ENCODE assay signal across 11 mouse cellular contexts in genomic region chr6:108710667-108711066, GRCm38 (mm10). TPM values are rescaled to one million over a fixed set of nuclear protein-coding genes. Genes with fewer than 3 reads are reported as not detected.
DNase-seq lines count a peak whose midpoint lies in the region; ATAC-seq and TF ChIP-seq lines count a peak whose summit lies in the region.
"Had no signal": no experiment of that assay in that cellular context is flagged by ENCODE, and none has a peak within 500 bp of the region (broad histone marks: within the 10 kb centered on the region; RNA-seq: fewer than 3 reads in every experiment).

No protein-coding gene starts in this region.

- TF ChIP-seq RAD21 in CH12.LX (IDR thresholded peaks at IDR 0.05; ENCODE audit: low read depth, low read length): peak; percentile 68

- no peaks in the 10 kb centered on the region for H3K9me3 ChIP-seq in forebrain, postnatal 0 days (ENCODE audit: low read length)
- H3K9me3 ChIP-seq in forebrain, embryonic 12.5 days: no peaks in the 10 kb centered on the region
- H3K9me3 ChIP-seq in liver, postnatal 0 days (ENCODE audit: low read length): no peaks in the 10 kb centered on the region
- no peaks in the 10 kb centered on the region for H3K9me3 ChIP-seq in liver, embryonic 12.5 days (replicated peaks)
- no peaks in the 10 kb centered on the region for H3K9me3 ChIP-seq in CH12.LX (replicated peaks; ENCODE audit: low read length)
- H3K9me3 ChIP-seq: heart, embryonic 10.5 days; hindbrain, embryonic 13.5 days; limb, embryonic 15.5 days had no signal

- no peaks in the 10 kb centered on the region for H3K4me1 ChIP-seq in forebrain, postnatal 0 days (ENCODE audit: insufficient read depth)
- peaks cover 13% of the 10 kb centered on the region for H3K4me1 ChIP-seq in forebrain, embryonic 12.5 days
- peaks cover 3% of the 10 kb centered on the region; the same call in 1 of the 2 replicates for H3K4me1 ChIP-seq in liver, postnatal 0 days (ENCODE audit: insufficient read depth)
- H3K4me1 ChIP-seq in liver, embryonic 12.5 days: peaks cover 12% of the 10 kb centered on the region
- H3K4me1 ChIP-seq in CH12.LX (ENCODE audit: control insufficient read depth in 1 of 2, insufficient read depth in 2 of 2): peaks cover 18 to 89% of the 10 kb centered on the region in 2 experiments
- peaks cover 8% of the 10 kb centered on the region for H3K4me1 ChIP-seq in embryonic fibroblast, embryonic 13.5 days (ENCODE audit: control insufficient read depth, insufficient read depth, low read length)

- H3K79me2 ChIP-seq in CH12.LX (replicated peaks; ENCODE audit: control insufficient read depth, extremely low read depth, insufficient read depth, poor library complexity, severe bottlenecking): no peaks in the 10 kb centered on the region

- no peaks in the 10 kb centered on the region for H3K36me3 ChIP-seq in forebrain, postnatal 0 days (ENCODE audit: insufficient read depth)
- no peaks in the 10 kb centered on the region for H3K36me3 ChIP-seq in forebrain, embryonic 12.5 days (replicated peaks)
- no peaks in the 10 kb centered on the region for H3K36me3 ChIP-seq in liver, postnatal 0 days (replicated peaks; ENCODE audit: insufficient read depth, low read length)
- H3K36me3 ChIP-seq in liver, embryonic 12.5 days: no peaks in the 10 kb centered on the region
- H3K36me3 ChIP-seq in CH12.LX (replicated peaks in 1 of 2; ENCODE audit: control insufficient read depth in 1 of 2, insufficient read depth in 1 of 2, low read length in 1 of 2): no peaks in the 10 kb centered on the region
- H3K36me3 ChIP-seq: heart, embryonic 10.5 days; hindbrain, embryonic 13.5 days; limb, embryonic 15.5 days had no signal

- in situ Hi-C loops in CH12.LX (cut with MboI; ENCODE audit: low pct_ligation_motif_present, low pct_unique_long_range_greater_than_20kb, low sequenced_read_pairs): loop anchor here (10.0 kb wide), 1 partner anchor 286 kb away; no protein-coding TSS in a partner anchor

- dilution Hi-C loops in CH12.LX (cut with MboI; ENCODE audit: extremely low pct_ligation_motif_present, extremely low pct_unique_long_range_greater_than_20kb, low sequenced_read_pairs): no loop called here

- peak; percentile 20; the same call in 1 of the 2 replicates for TF ChIP-seq CTCF in forebrain, postnatal 0 days (IDR thresholded peaks at IDR 0.05; ENCODE audit: low read depth)
- TF ChIP-seq CTCF in liver, postnatal 0 days (IDR thresholded peaks at IDR 0.05; ENCODE audit: low read depth): peak; percentile 42
- peak; percentile 20 to 79; a peak in 3 of 4 replicates for TF ChIP-seq CTCF in CH12.LX (conservative IDR thresholded peaks at IDR 0.05 in 1 of 2, IDR thresholded peaks at IDR 0.05 in 1 of 2; ENCODE audit: low read depth in 2 of 2, low read length in 2 of 2)
- TF ChIP-seq CTCF in embryonic fibroblast, embryonic 13.5 days (IDR thresholded peaks at IDR 0.05; ENCODE audit: borderline replicate concordance, insufficient read depth, low read length): 0 out of 2 replicates have a peak, but pooled peaks have one; percentile 6

- no peak overlapping the region for H3K27ac ChIP-seq in forebrain, postnatal 0 days (ENCODE audit: low read depth, low read length)
- H3K27ac ChIP-seq in forebrain, embryonic 12.5 days: no peak overlapping the region
- no peak overlapping the region for H3K27ac ChIP-seq in liver, postnatal 0 days (ENCODE audit: low read depth)
- no peak overlapping the region for H3K27ac ChIP-seq in liver, embryonic 12.5 days
- peak overlapping the region; percentile 96 for H3K27ac ChIP-seq in CH12.LX (ENCODE audit: insufficient read depth, low read depth)
- H3K27ac ChIP-seq in embryonic fibroblast, embryonic 13.5 days (ENCODE audit: insufficient read depth, low read length): no peak overlapping the region
- H3K27ac ChIP-seq: hindbrain, embryonic 13.5 days; limb, embryonic 15.5 days had no signal

- ATAC-seq in forebrain, postnatal 0 days: no peak
- no peak for ATAC-seq in forebrain, embryonic 12.5 days (ENCODE audit: low FRiP score)
- ATAC-seq in liver, postnatal 0 days: no peak
- no peak for ATAC-seq in liver, embryonic 12.5 days

- no peak overlapping the region for H3K4me2 ChIP-seq in forebrain, postnatal 0 days (ENCODE audit: low read depth)
- H3K4me2 ChIP-seq in forebrain, embryonic 12.5 days: no peak overlapping the region
- H3K4me2 ChIP-seq in liver, postnatal 0 days (ENCODE audit: low read depth, low read length): no peak overlapping the region
- H3K4me2 ChIP-seq in liver, embryonic 12.5 days: no peak overlapping the region
- no peak overlapping the region for H3K4me2 ChIP-seq in CH12.LX (ENCODE audit: insufficient read depth, low read depth, poor library complexity, severe bottlenecking)

- no peak for TF ChIP-seq EP300 in liver, postnatal 0 days (IDR thresholded peaks at IDR 0.05; ENCODE audit: low read depth)
- TF ChIP-seq EP300 in CH12.LX (IDR thresholded peaks at IDR 0.05; ENCODE audit: low read length): peak; percentile 47; the same call in 1 of the 2 replicates

- WGBS in forebrain, postnatal 0 days: 71% methylated on average over 3 of the region's 3 CpGs
- 77% methylated on average over 3 of the region's 3 CpGs for WGBS in forebrain, embryonic 12.5 days
- WGBS in liver, postnatal 0 days (ENCODE audit: insufficient replicate concordance): 60% methylated on average over 3 of the region's 3 CpGs
- 50% methylated on average over 3 of the region's 3 CpGs for WGBS in liver, embryonic 12.5 days (ENCODE audit: insufficient replicate concordance)

- no peak for TF ChIP-seq POLR2A in CH12.LX (IDR thresholded peaks at IDR 0.05; ENCODE audit: low read depth, low read length)
- TF ChIP-seq POLR2A in embryonic fibroblast, embryonic 13.5 days (IDR thresholded peaks at IDR 0.05; ENCODE audit: low read depth, low read length): no peak

- no peaks in the 10 kb centered on the region; the same call in 1 of the 2 replicates for H3K27me3 ChIP-seq in forebrain, postnatal 0 days (ENCODE audit: insufficient read depth, low read length)
- peaks cover 25% of the 10 kb centered on the region; the same call in 1 of the 2 replicates for H3K27me3 ChIP-seq in forebrain, embryonic 12.5 days
- no peaks in the 10 kb centered on the region for H3K27me3 ChIP-seq in liver, postnatal 0 days (ENCODE audit: insufficient read depth, low read length)
- peaks cover 40% of the 10 kb centered on the region for H3K27me3 ChIP-seq in liver, embryonic 12.5 days (replicated peaks)
- H3K27me3 ChIP-seq in CH12.LX (replicated peaks): no peaks in the 10 kb centered on the region

- H3K9ac ChIP-seq in forebrain, postnatal 0 days: no peak overlapping the region
- H3K9ac ChIP-seq in forebrain, embryonic 12.5 days: no peak overlapping the region
- no peak overlapping the region for H3K9ac ChIP-seq in liver, postnatal 0 days (replicated peaks)
- no peak overlapping the region for H3K9ac ChIP-seq in liver, embryonic 12.5 days
- H3K9ac ChIP-seq in CH12.LX (ENCODE audit: insufficient read depth, low read depth): peak overlapping the region; percentile 54; the same call in 1 of the 2 replicates
- H3K9ac ChIP-seq: limb, embryonic 15.5 days had no signal

- no peak overlapping the region for H3K4me3 ChIP-seq in forebrain, postnatal 0 days (ENCODE audit: low read depth, low read length)
- H3K4me3 ChIP-seq in forebrain, embryonic 12.5 days (replicated peaks): no peak overlapping the region
- no peak overlapping the region for H3K4me3 ChIP-seq in liver, postnatal 0 days (ENCODE audit: low read depth, low read length)
- no peak overlapping the region for H3K4me3 ChIP-seq in liver, embryonic 12.5 days
- no peak overlapping the region for H3K4me3 ChIP-seq in CH12.LX (replicated peaks in 1 of 3; ENCODE audit: low read depth in 2 of 3, low read length in 2 of 3, poor library complexity in 1 of 3)
- no peak overlapping the region for H3K4me3 ChIP-seq in embryonic fibroblast, embryonic 13.5 days (ENCODE audit: insufficient read depth, low read length)

- DNase-seq in forebrain, postnatal 0 days: no peak
- no peak for DNase-seq in liver, postnatal 0 days
- DNase-seq in CH12.LX (ENCODE audit: extremely low read depth): peak; percentile 83
- no peak for DNase-seq in embryo, embryonic 10.5 days (ENCODE audit: low spot score)
- DNase-seq in ovary, postnatal 10 days (ENCODE audit: low spot score): no peak

TF ChIP-seq in CH12.LX, 34 proteins besides CTCF, POLR2A, EP300 and RAD21:
- TF ChIP-seq MXI1 (IDR thresholded peaks at IDR 0.05; ENCODE audit: low read depth, low read length) (no peak), SIN3A (IDR thresholded peaks at IDR 0.05; ENCODE audit: low read length) (peak; percentile 50), NELFE (IDR thresholded peaks at IDR 0.05; ENCODE audit: low read depth, low read length) (0 out of 2 replicates have a peak, but pooled peaks have one; percentile 7), E2F4 (IDR thresholded peaks at IDR 0.05; ENCODE audit: insufficient replicate concordance, low read depth, low read length) (no peak), ZC3H11A (IDR thresholded peaks at IDR 0.05; ENCODE audit: low read depth, low read length) (peak; percentile 65), SMC3 (IDR thresholded peaks at IDR 0.05; ENCODE audit: low read depth, low read length) (peak; percentile 85), JUND (conservative IDR thresholded peaks at IDR 0.05; ENCODE audit: low read depth, low read length) (peak; percentile 87), CHD2 (IDR thresholded peaks at IDR 0.05; ENCODE audit: low read length) (no peak), MAZ (IDR thresholded peaks at IDR 0.05; ENCODE audit: low read depth, low read length) (peak; percentile 58; the same call in 1 of the 2 replicates), CHD1 (IDR thresholded peaks at IDR 0.05; ENCODE audit: low read depth, low read length) (0 out of 2 replicates have a peak, but pooled peaks have one; percentile 73), JUN (IDR thresholded peaks at IDR 0.05; ENCODE audit: insufficient read depth, low read depth, low read length) (peak; percentile 58), IRF4 (IDR thresholded peaks at IDR 0.05; ENCODE audit: low read depth, low read length) (peak; percentile 64), KAT2A (IDR thresholded peaks at IDR 0.05; ENCODE audit: insufficient replicate concordance, low read length) (no peak), MAFK (IDR thresholded peaks at IDR 0.05; ENCODE audit: insufficient replicate concordance, low read length) (no peak), ETS1 (conservative IDR thresholded peaks at IDR 0.05; ENCODE audit: low read depth, low read length) (no peak)

RNA-seq across cellular contexts. Expression of gene Bhlhe40, which starts 50.2 kb away (rescaled TPM):
- 8.3 and 15.9 TPM in 2 replicates for total RNA-seq in forebrain, postnatal 0 days (2014; rRNA removed)
- polyA plus RNA-seq in forebrain, postnatal 0 days (2015; fragmentation: Nextera tagmentation; extraction: Ambion mirVana): 10.2 and 11.1 TPM in 2 replicates
- polyA plus RNA-seq in forebrain, embryonic 12.5 days (2016; fragmentation: Nextera tagmentation; extraction: Ambion mirVana): 7.8 and 9.9 TPM in 2 replicates
- 19.1 and 26.9 TPM in 2 replicates for polyA plus RNA-seq in liver, postnatal 0 days (2015; fragmentation: Nextera tagmentation; extraction: Ambion mirVana)
- 4.0 and 6.1 TPM in 2 replicates for polyA plus RNA-seq in liver, embryonic 12.5 days (2016; fragmentation: Nextera tagmentation; extraction: Ambion mirVana)
- 77.7 and 130 TPM in 2 replicates for total RNA-seq in CH12.LX (2012; rRNA removed)
- total RNA-seq in CH12.LX (2014; rRNA removed): 44.6 and 55.4 TPM in 2 replicates
- polyA plus RNA-seq in CH12.LX (2012; ENCODE audit: insufficient read length, low read depth): 109 and 117 TPM in 2 replicates
- polyA plus RNA-seq in embryonic fibroblast, embryonic 13.5 days (2011; ENCODE audit: insufficient read length, low read depth, missing spikeins): 57.1 and 61.3 TPM in 2 replicates
